Comparison of ENCODE assay signal across 8 mouse cellular contexts in genomic region chr15:79689662-79690425, GRCm38 (mm10). TPM values are rescaled to one million over a fixed set of nuclear protein-coding genes. Genes with fewer than 3 reads are reported as not detected.
DNase-seq lines count a peak whose midpoint lies in the region; ATAC-seq and TF ChIP-seq lines count a peak whose summit lies in the region.

No protein-coding gene starts in this region.

- no peak for ATAC-seq in intestine, embryonic 14.5 days (replicated peaks; ENCODE audit: low FRiP score, low TSS enrichment, low read depth)
- no peak for ATAC-seq in neural tube, embryonic 12.5 days (ENCODE audit: low FRiP score, low read depth)

- H3K36me3 ChIP-seq in embryonic facial prominence, embryonic 10.5 days (replicated peaks) = peaks cover 14% of the 10 kb centered on the region
- H3K36me3 ChIP-seq in intestine, embryonic 14.5 days (ENCODE audit: control insufficient read depth, insufficient read depth, low read length) = peaks cover 10% of the 10 kb centered on the region; the same call in 1 of the 2 replicates
- H3K36me3 ChIP-seq in neural tube, embryonic 12.5 days = 0 out of 2 replicates have a peak, but pooled peaks cover 5% of the 10 kb centered on the region

- H3K9me3 ChIP-seq in embryonic facial prominence, embryonic 10.5 days = no peaks in the 10 kb centered on the region
- H3K9me3 ChIP-seq in intestine, embryonic 14.5 days (ENCODE audit: control insufficient read depth, low read length) = no peaks in the 10 kb centered on the region
- no peaks in the 10 kb centered on the region for H3K9me3 ChIP-seq in neural tube, embryonic 12.5 days

- H3K27me3 ChIP-seq in embryonic facial prominence, embryonic 10.5 days (replicated peaks; ENCODE audit: low read depth, poor library complexity, severe bottlenecking) = no peaks in the 10 kb centered on the region
- H3K27me3 ChIP-seq in intestine, embryonic 14.5 days (replicated peaks; ENCODE audit: control insufficient read depth, insufficient read depth, low read length) = no peaks in the 10 kb centered on the region
- H3K27me3 ChIP-seq in neural tube, embryonic 12.5 days (replicated peaks) = no peaks in the 10 kb centered on the region

- WGBS in embryonic facial prominence, embryonic 10.5 days = 15% methylated on average over 24 of the region's 24 CpGs
- WGBS in intestine, embryonic 14.5 days = 12% methylated on average over 24 of the region's 24 CpGs
- 15% methylated on average over 24 of the region's 24 CpGs for WGBS in neural tube, embryonic 12.5 days

- H3K9ac ChIP-seq in intestine, embryonic 14.5 days (ENCODE audit: low read length) = no peak overlapping the region
- H3K9ac ChIP-seq in neural tube, embryonic 12.5 days = no peak overlapping the region

- peak overlapping the region; percentile 98 for H3K4me2 ChIP-seq in intestine, embryonic 14.5 days (ENCODE audit: low read length)
- H3K4me2 ChIP-seq in neural tube, embryonic 12.5 days (replicated peaks) = peak overlapping the region; percentile 82

- no peak for DNase-seq in left cerebral cortex, adult 2 months (ENCODE audit: extremely low spot score in 1 of 2, low spot score in 2 of 2)
- DNase-seq in left cerebral cortex, postnatal 4 days = no peak
- no peak for DNase-seq in embryonic facial prominence, embryonic 10.5 days (ENCODE audit: low spot score)
- no peak for DNase-seq in intestine, embryonic 14.5 days (ENCODE audit: low spot score)
- DNase-seq in B cell, adult 2 months = no peak
- DNase-seq in frontal cortex, adult 2 months (ENCODE audit: extremely low spot score in 1 of 2, low spot score in 1 of 2) = no peak
- DNase-seq in left cerebral cortex, postnatal 36 days (ENCODE audit: low spot score in 2 of 2) = no peak

- peak overlapping the region; percentile 40 for H3K4me3 ChIP-seq in left cerebral cortex, adult 2 months
- H3K4me3 ChIP-seq in embryonic facial prominence, embryonic 10.5 days = peak overlapping the region; percentile 97
- H3K4me3 ChIP-seq in intestine, embryonic 14.5 days (ENCODE audit: low read depth, low read length) = peak overlapping the region; percentile 80
- H3K4me3 ChIP-seq in neural tube, embryonic 12.5 days = peak overlapping the region; percentile 91

- no peak for TF ChIP-seq CTCF in left cerebral cortex, adult 2 months (IDR thresholded peaks at IDR 0.05)

- intact Hi-C loops in left cerebral cortex, adult 2 months (cut with DNase I) = loop anchor here (5.0 kb wide), 1 partner anchor 322 kb away; the partner anchor contains the start of gene Pdgfb
- intact Hi-C loops in left cerebral cortex, postnatal 4 days (cut with DNase I) = no loop called here
- intact Hi-C loops in left cerebral cortex, postnatal 36 days (cut with DNase I) = no loop called here

- peaks cover 66% of the 10 kb centered on the region for H3K4me1 ChIP-seq in embryonic facial prominence, embryonic 10.5 days
- H3K4me1 ChIP-seq in intestine, embryonic 14.5 days (replicated peaks; ENCODE audit: control insufficient read depth, insufficient read depth, low read length) = peaks cover 35% of the 10 kb centered on the region
- H3K4me1 ChIP-seq in neural tube, embryonic 12.5 days = peaks cover 55% of the 10 kb centered on the region

- H3K27ac ChIP-seq in left cerebral cortex, adult 2 months = no peak overlapping the region
- H3K27ac ChIP-seq in embryonic facial prominence, embryonic 10.5 days (replicated peaks) = 0 out of 2 replicates have a peak overlapping the region, but pooled peaks have one; percentile 94
- no peak overlapping the region for H3K27ac ChIP-seq in intestine, embryonic 14.5 days (ENCODE audit: low read depth)
- no peak overlapping the region; the same call in 1 of the 2 replicates for H3K27ac ChIP-seq in neural tube, embryonic 12.5 days

RNA-seq across cellular contexts. Expression of gene Gtpbp1, which starts 0.8 kb away (rescaled TPM):
- 10 to 100 TPM; 54.2 to 58.0 TPM for total RNA-seq in left cerebral cortex, adult 2 months (2021)
- 10 to 100 TPM; 62.4 to 62.9 TPM for total RNA-seq in left cerebral cortex, postnatal 4 days (2021)
- polyA plus RNA-seq in embryonic facial prominence, embryonic 10.5 days (2016; fragmentation: Nextera tagmentation; extraction: Ambion mirVana) = 47.7 and 51.6 TPM in 2 replicates
- 33.1 and 35.1 TPM in 2 replicates for polyA plus RNA-seq in intestine, embryonic 14.5 days (2014; fragmentation: Nextera tagmentation; extraction: Ambion mirVana)
- polyA plus RNA-seq in neural tube, embryonic 12.5 days (2016; fragmentation: Nextera tagmentation; extraction: Ambion mirVana) = 41.6 and 42.5 TPM in 2 replicates
- 45.0 and 46.6 TPM in 2 replicates for polyA plus RNA-seq in frontal cortex, adult 2 months (2012; rRNA removed)
- 10 to 100 TPM; 45.1 to 47.1 TPM for total RNA-seq in left cerebral cortex, postnatal 36 days (2021)

RNA-seq across cellular contexts. Expression of gene Josd1, which starts 2.1 kb away (rescaled TPM):
- total RNA-seq in left cerebral cortex, adult 2 months (2021) = 10 to 100 TPM; 64.3 to 68.0 TPM
- total RNA-seq in left cerebral cortex, postnatal 4 days (2021) = 10 to 100 TPM; 31.2 to 32.0 TPM
- polyA plus RNA-seq in embryonic facial prominence, embryonic 10.5 days (2016; fragmentation: Nextera tagmentation; extraction: Ambion mirVana) = 22.9 and 23.9 TPM in 2 replicates
- polyA plus RNA-seq in intestine, embryonic 14.5 days (2014; fragmentation: Nextera tagmentation; extraction: Ambion mirVana) = 13.8 and 16.1 TPM in 2 replicates
- polyA plus RNA-seq in neural tube, embryonic 12.5 days (2016; fragmentation: Nextera tagmentation; extraction: Ambion mirVana) = 26.7 and 26.9 TPM in 2 replicates
- polyA plus RNA-seq in frontal cortex, adult 2 months (2012; rRNA removed) = 53.0 and 53.8 TPM in 2 replicates
- total RNA-seq in left cerebral cortex, postnatal 36 days (2021) = 10 to 100 TPM; 64.0 to 69.3 TPM

RNA-seq across cellular contexts. Expression of gene Tomm22, which starts 19.2 kb away (rescaled TPM):
- total RNA-seq in left cerebral cortex, adult 2 months (2021) = 10 to 100 TPM; 81.8 to 96.6 TPM
- total RNA-seq in left cerebral cortex, postnatal 4 days (2021) = 100 to 1,000 TPM; 109 to 110 TPM
- polyA plus RNA-seq in embryonic facial prominence, embryonic 10.5 days (2016; fragmentation: Nextera tagmentation; extraction: Ambion mirVana) = 250 and 258 TPM in 2 replicates
- polyA plus RNA-seq in intestine, embryonic 14.5 days (2014; fragmentation: Nextera tagmentation; extraction: Ambion mirVana) = 244 and 272 TPM in 2 replicates
- polyA plus RNA-seq in neural tube, embryonic 12.5 days (2016; fragmentation: Nextera tagmentation; extraction: Ambion mirVana) = 261 and 264 TPM in 2 replicates
- 92.3 and 97.1 TPM in 2 replicates for polyA plus RNA-seq in frontal cortex, adult 2 months (2012; rRNA removed)
- total RNA-seq in left cerebral cortex, postnatal 36 days (2021) = 10 to 100 TPM; 90.7 to 100.0 TPM

RNA-seq across cellular contexts. Expression of gene Cby1, which starts 30.8 kb away (rescaled TPM):
- 10 to 100 TPM; 42.6 to 49.4 TPM for total RNA-seq in left cerebral cortex, adult 2 months (2021)
- 10 to 100 TPM; 55.6 to 60.1 TPM for total RNA-seq in left cerebral cortex, postnatal 4 days (2021)
- 60.3 and 69.6 TPM in 2 replicates for polyA plus RNA-seq in embryonic facial prominence, embryonic 10.5 days (2016; fragmentation: Nextera tagmentation; extraction: Ambion mirVana)
- 36.0 and 39.3 TPM in 2 replicates for polyA plus RNA-seq in intestine, embryonic 14.5 days (2014; fragmentation: Nextera tagmentation; extraction: Ambion mirVana)
- polyA plus RNA-seq in neural tube, embryonic 12.5 days (2016; fragmentation: Nextera tagmentation; extraction: Ambion mirVana) = 72.0 and 74.2 TPM in 2 replicates
- polyA plus RNA-seq in frontal cortex, adult 2 months (2012; rRNA removed) = 39.3 and 45.0 TPM in 2 replicates
- 10 to 100 TPM; 43.5 to 56.1 TPM for total RNA-seq in left cerebral cortex, postnatal 36 days (2021)

RNA-seq across cellular contexts. Expression of gene Fam227a, which starts 31.1 kb away (rescaled TPM):
- 10 to 100 TPM; 12.9 to 13.6 TPM for total RNA-seq in left cerebral cortex, adult 2 months (2021)
- total RNA-seq in left cerebral cortex, postnatal 4 days (2021) = 10 to 100 TPM; 13.5 to 17.2 TPM
- polyA plus RNA-seq in embryonic facial prominence, embryonic 10.5 days (2016; fragmentation: Nextera tagmentation; extraction: Ambion mirVana) = 2.0 and 2.3 TPM in 2 replicates
- 1.3 and 1.9 TPM in 2 replicates for polyA plus RNA-seq in intestine, embryonic 14.5 days (2014; fragmentation: Nextera tagmentation; extraction: Ambion mirVana)
- 4.3 and 6.0 TPM in 2 replicates for polyA plus RNA-seq in neural tube, embryonic 12.5 days (2016; fragmentation: Nextera tagmentation; extraction: Ambion mirVana)
- 15.8 and 19.0 TPM in 2 replicates for polyA plus RNA-seq in frontal cortex, adult 2 months (2012; rRNA removed)
- total RNA-seq in left cerebral cortex, postnatal 36 days (2021) = 10 to 100 TPM in 1 of 2 experiments, 1 to 10 TPM in 1; 8.0 to 13.2 TPM

Comparison
In these comparisons a context has a peak if more than half of its experiments do, and no peak if none do; other contexts are left out.
1. H3K4me3 ChIP-seq: peak in every context shown above with its lines; median percentile 97 in embryonic facial prominence, embryonic 10.5 days; 91 in neural tube, embryonic 12.5 days; 80 in intestine, embryonic 14.5 days; 40 in left cerebral cortex, adult 2 months.